Mouse (Mus musculus) frontal cortex, postnatal 14 days (tissue): ENCODE data around the gene Wwp2.
A peak's percentile ranks its signal among the peaks of the same experiment; 100 is the strongest.

ENCODE experiments used
- DNase-seq, 2 experiments: peaks; one replicate each; pipeline ENCODE4 v3.0.0; 2022; ENCODE audit warnings: low spot score in 2 of 2

Gene Wwp2

DNA sequence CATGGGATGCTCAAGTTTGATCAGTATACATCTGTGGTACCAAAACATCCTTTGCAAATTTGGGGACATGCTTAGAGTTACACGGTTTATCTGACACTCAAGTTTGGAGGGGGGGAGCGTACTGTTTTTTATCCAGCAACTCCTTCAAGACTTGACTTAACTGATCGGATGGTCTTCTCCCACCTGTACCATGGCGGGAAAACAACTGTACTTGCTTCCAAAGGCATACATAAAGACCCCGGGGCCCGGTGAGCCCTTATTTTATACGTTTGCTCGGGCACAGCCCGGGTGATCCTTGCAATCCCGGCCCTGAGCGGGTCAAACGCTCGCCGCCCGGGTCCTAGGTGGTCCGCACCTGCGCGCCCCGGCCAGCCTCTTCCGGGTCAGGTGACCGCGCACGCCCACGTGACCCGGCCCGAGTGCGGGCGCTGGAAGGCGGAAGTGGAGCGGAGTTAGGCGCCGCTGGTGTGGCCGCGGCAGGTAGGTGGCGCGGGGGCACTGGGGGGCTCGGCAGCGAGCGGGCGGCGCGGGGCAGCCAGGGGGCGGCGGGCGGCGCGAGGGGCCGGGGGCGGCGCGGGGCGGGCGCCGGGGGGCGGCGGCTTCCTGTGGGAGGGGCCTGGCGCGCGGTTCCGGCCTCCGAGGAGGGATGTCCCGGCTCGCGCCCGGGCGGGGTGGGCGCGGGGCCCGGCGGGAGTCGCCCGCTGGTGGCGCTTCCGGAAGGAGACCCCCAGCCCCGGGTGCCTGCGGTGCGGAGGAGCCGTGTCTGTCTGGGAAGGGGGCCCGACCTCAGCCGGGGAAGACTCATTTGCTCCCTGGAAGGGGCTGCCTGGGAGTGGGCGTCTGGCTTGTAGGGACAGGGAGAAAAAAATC is at the start of gene Wwp2:
Wwp2 (plus strand) TSS at position 404 of the 870 bp plus-strand sequence.
- peak; percentile 39 to 67 for DNase-seq

DNA sequence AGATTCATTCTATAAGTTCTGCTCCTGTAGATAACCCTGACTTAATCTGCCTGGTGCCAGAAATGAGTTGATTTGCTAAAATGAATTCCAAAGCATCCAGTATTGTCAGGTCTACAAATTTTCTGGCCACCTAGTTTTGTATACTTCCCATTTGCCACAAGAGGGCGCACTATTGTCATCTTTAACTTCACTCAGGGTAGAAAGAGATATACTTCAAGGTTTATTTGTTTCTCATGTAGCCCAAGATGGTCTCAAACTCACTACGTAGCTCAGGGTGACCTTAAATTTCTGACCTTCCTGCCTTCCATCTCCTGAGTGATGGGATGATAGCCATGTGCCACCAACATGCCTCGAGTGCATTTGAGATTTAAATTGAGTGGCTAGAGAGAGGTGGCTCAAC is 49.5 kb upstream of the Wwp2 start:
- no peak for DNase-seq

DNA sequence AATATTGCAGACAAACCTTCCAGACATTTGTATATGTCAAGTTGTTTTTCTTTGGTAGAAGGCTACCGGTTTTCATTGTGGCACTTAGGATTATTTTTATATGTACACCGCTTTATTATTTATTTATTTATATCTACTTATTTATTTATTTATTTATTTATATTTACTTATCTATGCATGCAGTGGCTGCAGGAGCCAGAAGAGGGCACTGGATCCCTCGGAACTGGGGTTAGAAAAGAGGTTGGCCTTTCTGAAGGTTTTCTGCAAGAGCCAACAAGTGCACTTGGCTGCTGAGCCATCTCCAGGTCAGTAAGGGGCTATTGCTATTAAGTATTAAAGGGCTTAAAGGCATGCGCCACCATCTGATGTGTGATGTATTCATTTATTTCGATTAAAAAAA is 48.3 kb upstream of the Wwp2 start:
- no peak for DNase-seq

GRCm38 (mm10) chr8:107389557-107389956 is 46.6 kb upstream of the Wwp2 start:
- peak in 1 of 2 experiments; percentile 20 for DNase-seq

DNA sequence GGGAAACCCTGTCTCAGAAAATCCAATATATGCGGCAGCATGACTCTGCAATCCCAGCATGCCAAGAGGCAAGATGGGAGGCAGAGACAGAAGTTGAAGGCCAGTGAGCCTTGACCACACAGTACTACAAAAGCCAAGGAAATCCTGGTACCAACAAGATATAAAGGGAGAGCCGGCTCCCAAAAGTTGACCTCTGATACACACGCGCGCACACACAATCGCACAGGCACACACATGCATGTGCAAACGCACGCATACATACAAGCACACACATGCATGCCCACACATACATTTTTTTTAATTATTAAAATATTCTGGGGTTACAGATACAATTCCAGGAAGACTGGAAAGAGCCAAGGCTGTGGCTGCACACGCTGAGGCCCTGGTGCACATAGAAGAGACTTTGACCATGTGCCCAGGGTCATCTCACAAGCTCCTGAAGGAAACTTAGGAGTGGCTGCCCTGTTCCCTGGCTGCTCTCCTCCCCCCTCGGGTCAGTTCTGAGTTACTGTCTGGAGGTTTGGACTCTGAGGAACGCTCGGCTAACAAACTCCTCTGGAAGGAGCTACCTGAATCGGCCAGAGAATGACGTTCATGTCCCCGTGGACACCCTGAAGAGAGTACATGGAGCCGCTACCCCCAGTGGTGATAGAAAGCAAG is 45.6 kb upstream of the Wwp2 start:
- DNase-seq: no peak

DNA sequence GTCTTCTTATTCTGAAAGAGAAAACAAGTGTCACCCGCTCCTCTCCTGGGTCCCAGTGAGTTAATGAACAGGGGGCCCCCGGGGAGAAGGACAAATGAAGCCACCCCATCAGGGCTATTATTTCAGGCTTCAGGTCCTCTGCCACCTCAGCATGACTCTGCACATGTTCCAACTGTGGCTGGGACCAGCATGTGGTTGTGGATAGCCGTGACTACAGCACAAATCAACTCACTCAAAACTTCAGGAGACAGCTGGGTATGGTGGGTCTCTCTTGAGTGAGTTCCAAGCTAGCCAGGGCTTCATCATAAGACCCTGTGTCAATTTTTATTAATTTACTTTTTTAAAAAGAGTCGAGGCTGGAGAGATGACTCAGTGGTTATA is 45.0 kb upstream of the Wwp2 start:
- no peak for DNase-seq

DNA sequence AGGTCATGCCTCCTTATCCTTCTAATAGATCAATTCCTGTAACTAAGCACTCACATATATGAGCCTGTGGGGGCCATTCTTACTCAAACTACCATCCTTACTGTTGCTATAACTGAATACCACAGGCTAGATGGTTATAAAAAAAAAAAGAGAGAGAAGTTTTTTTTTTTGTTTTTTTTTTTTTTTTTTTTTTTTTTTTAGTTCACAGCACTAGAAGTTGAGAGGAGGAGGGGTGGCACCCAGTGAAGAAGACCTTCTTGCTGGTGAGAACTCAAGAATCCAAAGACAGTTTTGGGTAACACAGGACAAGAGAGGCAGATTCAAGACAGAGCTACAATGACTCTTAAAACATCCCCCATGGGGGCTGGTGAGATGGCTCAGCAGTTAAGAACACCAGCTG is 40.8 kb upstream of the Wwp2 start:
- DNase-seq: no peak

GRCm38 (mm10) chr8:107396106-107396670 is 40.0 kb upstream of the Wwp2 start:
- no peak for DNase-seq

GRCm38 (mm10) chr8:107397665-107398064 is 38.5 kb upstream of the Wwp2 start:
- no peak for DNase-seq

GRCm38 (mm10) chr8:107399495-107399894 is 36.7 kb upstream of the Wwp2 start:
- no peak for DNase-seq

DNA sequence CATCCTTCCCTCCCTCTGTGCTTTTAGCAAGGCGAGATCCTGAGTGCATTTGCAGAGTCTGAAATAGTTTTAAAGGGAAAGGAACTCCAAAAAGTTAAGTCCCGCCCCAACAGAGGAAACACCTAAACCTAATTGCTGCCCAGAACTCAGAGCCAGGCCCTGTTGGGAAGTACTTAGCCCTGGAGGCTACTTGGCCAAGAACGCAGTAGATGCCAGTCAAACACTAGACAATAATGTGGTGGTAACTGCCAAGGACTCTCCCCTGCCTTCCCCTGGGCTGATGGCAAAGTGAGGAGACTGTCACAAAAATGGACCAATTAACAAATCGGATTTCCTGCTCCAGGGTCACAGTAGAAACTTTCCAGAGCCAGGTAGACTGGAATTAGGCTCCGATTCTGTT is 34.3 kb upstream of the Wwp2 start:
- no peak for DNase-seq

- DNase-seq: peak; percentile 40 to 42
Observed at GRCm38 (mm10) chr8:107403038-107403781, 33.0 kb upstream of the Wwp2 start, which contains the start of gene Nqo1. Gene Nqo1, minus strand, starts transcription at chr8:107403206.

DNA sequence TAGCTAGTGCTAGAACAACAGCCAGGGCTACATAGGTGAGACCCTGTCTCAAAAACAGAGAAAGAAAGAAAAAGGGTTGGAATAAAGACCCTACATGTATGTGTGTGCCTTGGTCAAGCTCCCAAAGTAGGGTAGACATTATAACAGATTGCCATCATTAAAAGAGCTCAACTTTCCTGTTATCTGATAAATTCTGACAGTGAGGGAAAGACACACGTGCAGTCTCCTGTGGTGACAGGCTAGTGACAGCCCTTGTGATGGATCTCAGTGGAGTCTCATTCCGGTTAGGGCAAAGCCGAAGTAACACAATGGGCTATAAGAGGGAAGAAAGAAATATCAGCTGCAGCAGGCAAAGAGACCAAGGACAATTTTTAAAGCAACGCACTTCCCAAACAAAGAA is 32.1 kb upstream of the Wwp2 start:
- DNase-seq: no peak

- no peak for DNase-seq
Observed at GRCm38 (mm10) chr8:107405935-107406334, 30.2 kb upstream of the Wwp2 start.

GRCm38 (mm10) chr8:107411391-107411790 is 24.8 kb upstream of the Wwp2 start:
- DNase-seq: no peak

GRCm38 (mm10) chr8:107412552-107412951 is 23.6 kb upstream of the Wwp2 start:
- no peak for DNase-seq

DNA sequence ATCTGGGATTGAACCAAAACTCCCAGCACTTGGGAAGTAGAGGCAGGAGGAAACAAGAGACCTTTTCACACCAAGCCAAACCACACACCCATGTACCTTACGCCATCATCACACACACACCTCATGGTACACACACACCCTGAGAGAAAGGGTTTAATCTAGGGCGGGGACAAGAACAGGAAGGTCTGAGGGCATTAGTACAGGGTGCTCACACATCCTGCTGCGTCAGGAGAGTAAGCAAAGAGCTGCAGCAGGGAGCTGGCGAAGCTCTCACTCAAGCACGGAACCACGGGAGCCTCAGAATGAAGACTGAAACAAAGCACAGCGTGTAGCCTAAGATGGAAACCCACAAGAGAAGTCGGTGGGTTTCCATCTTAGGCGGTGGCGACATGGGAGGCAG is 22.3 kb upstream of the Wwp2 start:
- no peak for DNase-seq

DNA sequence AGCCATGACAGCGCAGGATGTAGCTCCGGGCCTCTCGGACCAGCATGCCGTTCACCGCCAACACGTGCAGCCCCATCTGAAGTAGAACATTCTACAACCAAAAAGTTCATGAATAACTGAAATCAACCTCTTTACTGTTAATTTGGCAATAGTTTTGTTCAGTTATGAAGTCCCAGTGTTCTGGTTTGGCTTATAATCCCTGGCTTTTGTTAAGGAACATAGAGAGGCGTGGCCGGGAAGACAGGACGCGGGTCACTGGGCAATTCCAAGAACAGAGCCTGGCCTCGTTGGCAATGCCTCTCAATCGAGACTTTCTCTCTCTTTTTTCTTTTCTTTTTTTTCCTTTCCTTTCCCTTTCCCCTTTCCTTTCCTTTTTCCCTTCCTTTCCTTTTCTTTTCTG is 19.2 kb upstream of the Wwp2 start:
- no peak for DNase-seq

GRCm38 (mm10) chr8:107424176-107424575 is 12.0 kb upstream of the Wwp2 start:
- DNase-seq: no peak

- peak; percentile 91 to 95 for DNase-seq
Observed at GRCm38 (mm10) chr8:107424597-107425229, 11.5 kb upstream of the Wwp2 start, which contains the start of gene Nob1. Gene Nob1, minus strand, starts transcription at chr8:107425051.

- no peak for DNase-seq
Observed at GRCm38 (mm10) chr8:107425230-107425597, 11.0 kb upstream of the Wwp2 start.

DNA sequence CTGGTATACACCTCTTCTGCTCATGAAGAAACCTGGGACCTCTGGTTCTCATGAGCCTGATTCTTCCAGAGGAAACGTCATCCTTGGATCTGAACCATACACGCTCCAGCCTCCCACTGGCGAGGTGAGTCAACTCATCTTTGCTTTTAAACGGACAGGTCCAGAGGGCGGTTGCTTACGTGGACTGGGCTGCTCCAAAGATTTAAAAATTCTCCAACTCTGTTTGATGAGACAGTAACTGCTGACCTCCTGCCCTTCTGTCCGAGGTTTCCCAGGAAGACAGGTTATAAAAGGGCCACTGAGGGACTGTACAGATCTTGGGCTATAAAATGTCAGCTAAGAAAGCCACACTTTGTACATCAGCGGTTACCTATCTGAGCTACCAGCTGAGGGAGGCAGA is 5.3 kb upstream of the Wwp2 start:
- no peak for DNase-seq
